Mouse (Mus musculus) ES-E14 (cell line): ENCODE measurements around the gene Msi2. TPM values are rescaled to one million over a fixed set of nuclear protein-coding genes. Genes with fewer than 3 reads are reported as not detected.

Experiments used
- DNase-seq: peaks from one replicate; pipeline ENCODE4 v3.0.0-alpha.2; 2013; ENCODE audit warnings: low read depth, low spot score
- H3K27ac ChIP-seq: 2 replicates; pipeline ENCODE4 v1.5.1; 2012; ENCODE audit warnings: low read depth, mild to moderate bottlenecking, low read length, moderate library complexity, mixed read lengths; ENCODE audit not compliant: poor library complexity, insufficient read depth, severe bottlenecking
- H3K36me3 ChIP-seq: 2 replicates; pipeline ENCODE4 v1.6.1; 2012; ENCODE audit warnings: mild to moderate bottlenecking, low read length, moderate library complexity, mixed read lengths; ENCODE audit not compliant: control insufficient read depth, poor library complexity, insufficient read depth, severe bottlenecking
- H3K4me1 ChIP-seq, 2 experiments: fragments of 150-350 bp in 1 of 2; sonication (generic) in 1 of 2; 2 replicates each; pipeline ENCODE4 v1.6.1; 2012; ENCODE audit warnings: low read length in 2 of 2, mild to moderate bottlenecking in 1 of 2, mixed read lengths in 1 of 2; ENCODE audit not compliant: control insufficient read depth in 2 of 2, insufficient read depth in 2 of 2, poor library complexity in 1 of 2
- H3K4me3 ChIP-seq, 2 experiments: fragments of 150-350 bp in 1 of 2; sonication (generic) in 1 of 2; 2 replicates each; pipeline ENCODE4 v1.5.1; 2012; ENCODE audit warnings: low read length in 2 of 2, low read depth in 1 of 2, mild to moderate bottlenecking in 1 of 2, mixed read lengths in 1 of 2; ENCODE audit not compliant: insufficient read depth in 1 of 2, poor library complexity in 1 of 2, severe bottlenecking in 1 of 2
- H3K9ac ChIP-seq: 2 replicates; pipeline ENCODE4 v1.6.1; 2012; ENCODE audit warnings: low read depth, mild to moderate bottlenecking, low read length, mixed read lengths; ENCODE audit not compliant: poor library complexity, insufficient read depth, severe bottlenecking
- H3K9me3 ChIP-seq: fragments of 150-350 bp; sonication (generic); 2 replicates; pipeline ENCODE4 v1.6.1; 2012; ENCODE audit warnings: low read depth, mild to moderate bottlenecking, low read length; ENCODE audit not compliant: control insufficient read depth, insufficient read depth
- CHD2 ChIP-seq: IDR thresholded peaks from 2 replicates; pipeline ENCODE4 v1.6.1; 2014; ENCODE audit warnings: mild to moderate bottlenecking, low read depth, low read length, inconsistent platforms
- HCFC1 ChIP-seq: IDR thresholded peaks from 2 replicates; pipeline ENCODE4 v1.6.1; 2012; ENCODE audit warnings: low read length, inconsistent platforms, borderline replicate concordance; ENCODE audit not compliant: insufficient read depth
- MAFK ChIP-seq: IDR thresholded peaks from 2 replicates; pipeline ENCODE4 v1.6.1; 2014; ENCODE audit warnings: mild to moderate bottlenecking, low read depth, low read length, inconsistent platforms; ENCODE audit not compliant: insufficient read depth
- ZC3H11A ChIP-seq: IDR thresholded peaks from 2 replicates; pipeline ENCODE4 v1.6.1; 2012; ENCODE audit warnings: low read depth, mild to moderate bottlenecking, inconsistent platforms, low read length, borderline replicate concordance
- ZNF384 ChIP-seq: IDR thresholded peaks from 2 replicates; pipeline ENCODE4 v1.6.1; 2012; ENCODE audit warnings: low read depth, low read length, inconsistent platforms
- in situ Hi-C, 2 experiments: fragments of 600-800 bp; cut with MboI; formaldehyde crosslinking; loops; one replicate each; pipeline ENCODE4 v1.15.1; 2025; ENCODE audit warnings: low sequenced_read_pairs in 2 of 2, inconsistent platforms in 1 of 2; ENCODE audit not compliant: unreplicated experiment in 2 of 2
- total RNA-seq: library from RNA; depleted of rRNA; stranded (reverse); fragments of 300-350 nt; gene quantifications from 2 replicates; pipeline ENCODE4 v1.2.3, GENCODE M21; 2012

Msi2 gene
- total RNA-seq, 1 experiment: 66.4 TPM

- in situ Hi-C loops: no loop called here
- H3K4me1 ChIP-seq: 0 out of 4 replicates have a peak, but pooled peaks cover 0 to 2% of the 10 kb centered on the region in 2 experiments
- no peak for TF ChIP-seq ZNF384
- TF ChIP-seq CHD2: no peak
- H3K36me3 ChIP-seq: peaks cover 9% of the 10 kb centered on the region; the same call in 1 of the 2 replicates
- H3K4me3 ChIP-seq: no peak overlapping the region
- no peak overlapping the region for H3K27ac ChIP-seq
- DNase-seq: no peak
- no peaks in the 10 kb centered on the region for H3K9me3 ChIP-seq
- no peak overlapping the region for H3K9ac ChIP-seq
Observed at GRCm38 (mm10) chr11:88459946-88460736, 258.2 kb downstream of the Msi2 start.

- in situ Hi-C loops: no loop called here
- DNase-seq: no peak
- Histone ChIP-seq H3K36me3 (peaks cover 6% of the 10 kb centered on the region; the same call in 1 of the 2 replicates), H3K4me1 (0 out of 4 replicates have a peak, but pooled peaks cover 0 to 2% of the 10 kb centered on the region in 2 experiments), H3K27ac (no peak overlapping the region), H3K9me3 (no peaks in the 10 kb centered on the region), H3K9ac (no peak overlapping the region), H3K4me3 (no peak overlapping the region)
- TF ChIP-seq MAFK (no peak), ZC3H11A (no peak), ZNF384 (no peak), HCFC1 (no peak)
Observed at GRCm38 (mm10) chr11:88457241-88457738, 261.0 kb downstream of the Msi2 start.

DNA sequence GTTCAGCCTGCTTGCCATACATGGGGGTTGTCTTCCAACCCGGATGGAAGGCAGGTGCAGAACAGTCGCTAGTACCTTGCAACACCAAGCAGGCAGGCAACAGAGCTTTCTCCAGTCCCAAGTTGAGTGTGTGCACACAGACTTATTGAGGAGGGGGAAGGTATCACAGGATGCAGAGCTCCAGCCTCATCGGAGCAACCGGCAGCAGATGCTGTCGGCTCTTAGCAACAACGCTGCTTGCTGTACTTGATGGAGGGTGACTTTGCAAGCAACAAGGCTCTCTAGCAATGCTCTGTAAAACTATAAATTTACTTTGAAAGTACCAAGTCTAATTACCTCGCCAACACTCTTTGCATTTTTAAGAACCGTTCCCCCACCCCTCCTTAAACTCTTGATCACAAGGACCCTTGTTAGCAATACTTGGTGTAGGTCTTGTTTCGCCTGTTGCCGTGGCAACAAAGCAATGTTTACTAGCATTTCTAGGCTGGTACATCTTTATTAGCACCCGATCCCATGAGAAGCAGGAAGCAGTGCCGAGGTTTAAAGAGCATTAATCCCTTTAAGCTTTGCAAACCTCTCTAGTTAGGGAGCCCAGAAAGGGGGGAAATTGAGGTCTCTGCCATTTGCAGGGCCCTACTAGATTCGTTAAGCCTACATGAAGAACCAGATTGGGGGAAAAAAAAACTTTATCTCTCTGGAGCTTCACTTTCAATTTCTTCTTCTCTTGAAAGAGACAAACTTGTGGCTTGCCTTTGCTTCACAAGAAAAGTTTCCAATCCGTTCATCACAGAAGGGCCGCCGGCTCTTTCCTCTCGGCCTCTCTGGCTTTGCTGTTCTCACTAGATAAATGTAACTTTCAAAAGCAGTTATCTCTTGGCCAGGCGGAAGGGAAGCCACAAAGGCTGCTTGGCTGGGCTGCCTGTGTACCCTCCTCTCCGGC, 263.2 kb downstream of the Msi2 start:
- no peak for DNase-seq
- H3K9ac ChIP-seq: no peak overlapping the region
- no peak overlapping the region for H3K27ac ChIP-seq
- in situ Hi-C loops: no loop called here
- peaks cover 6% of the 10 kb centered on the region; the same call in 1 of the 2 replicates for H3K36me3 ChIP-seq
- H3K4me1 ChIP-seq: 0 out of 4 replicates have a peak, but pooled peaks cover 0 to 2% of the 10 kb centered on the region in 2 experiments
- H3K4me3 ChIP-seq: no peak overlapping the region
- H3K9me3 ChIP-seq: no peaks in the 10 kb centered on the region
- TF ChIP-seq CHD2: no peak
- no peak for TF ChIP-seq HCFC1
- TF ChIP-seq MAFK: no peak
- TF ChIP-seq ZNF384: no peak
- no peak for TF ChIP-seq ZC3H11A

DNA sequence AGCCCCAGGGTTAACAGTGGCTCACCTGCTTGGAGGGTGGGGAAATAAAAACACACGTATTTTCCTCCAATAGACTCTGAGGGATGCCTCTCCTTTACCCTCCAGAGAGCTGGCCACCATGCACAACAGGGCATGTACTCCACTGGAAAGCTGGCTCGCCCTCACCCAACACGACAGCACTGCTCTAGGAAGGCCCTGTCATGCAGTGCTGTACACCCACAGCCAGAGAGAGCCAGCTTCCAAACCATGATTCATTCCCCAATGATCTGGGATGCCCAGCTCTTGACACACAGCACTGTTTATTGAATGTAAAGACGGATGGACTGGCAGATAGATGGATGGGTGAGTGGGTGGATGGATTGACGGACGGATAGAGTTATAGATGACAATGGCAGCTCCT, 269.1 kb downstream of the Msi2 start:
- in situ Hi-C loops: no loop called here
- Histone ChIP-seq H3K4me1 (no peaks in the 10 kb centered on the region), H3K4me3 (no peak overlapping the region), H3K36me3 (peaks cover 2% of the 10 kb centered on the region; the same call in 1 of the 2 replicates), H3K27ac (no peak overlapping the region), H3K9ac (no peak overlapping the region), H3K9me3 (no peaks in the 10 kb centered on the region)
- DNase-seq: no peak
- TF ChIP-seq HCFC1 (no peak), CHD2 (no peak), ZC3H11A (no peak)
